Mouse (Mus musculus) A20 (cell line): ENCODE data around the gene Cd36.
"Not testable (repeated sequence)": the region's sequence is repeated elsewhere in the genome, so short reads cannot be mapped to it uniquely, and the experiment has no call there.

Experiments
- DNase-seq: peaks from one replicate; pipeline ENCODE4 v3.0.0-alpha.2; 2011; ENCODE audit warnings: low read depth, low spot score

The Cd36 gene

DNA sequence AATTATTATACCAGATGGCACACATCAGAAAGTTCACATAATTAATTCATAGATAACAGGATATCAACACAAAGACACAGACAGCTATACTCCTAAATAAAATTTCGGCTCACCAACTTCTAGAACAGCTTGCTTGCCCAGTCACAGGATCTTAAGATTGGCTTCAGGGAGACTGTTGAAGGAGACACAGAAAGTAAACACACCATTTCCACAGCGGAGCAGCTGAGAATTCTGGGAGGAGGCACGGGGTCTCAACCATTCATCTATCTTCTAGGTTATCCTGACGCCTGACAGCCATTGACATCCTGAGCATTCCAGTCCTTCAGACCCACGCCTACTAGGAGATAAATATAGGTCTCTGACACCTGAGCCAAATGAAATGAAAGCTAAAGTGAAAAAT lies at the start of gene Cd36:
Gene Cd36, minus strand, starts transcription at position 204 of the 400 bp plus-strand sequence.
- DNase-seq, result no peak

DNA sequence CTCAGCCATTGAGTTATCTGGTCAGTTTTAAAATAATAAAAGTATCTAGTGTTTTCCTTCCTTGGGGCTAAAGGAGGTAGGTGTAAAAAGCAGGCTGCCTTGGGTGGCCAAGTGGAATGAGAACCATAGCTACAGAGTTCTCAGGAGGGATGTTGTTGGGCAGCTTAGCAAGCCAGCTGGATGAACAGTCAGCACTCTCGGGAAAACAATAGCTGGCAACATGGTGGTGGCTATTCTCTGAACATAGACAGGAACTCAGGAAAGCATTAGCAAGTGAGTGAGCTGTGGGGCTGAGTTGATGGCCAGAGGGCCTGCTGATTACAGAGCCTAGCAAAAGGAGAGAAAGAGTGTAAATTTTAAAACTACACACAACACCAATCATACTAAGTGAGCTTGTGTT lies 45.9 kb upstream of the Cd36 start:
- no peak for DNase-seq

DNA sequence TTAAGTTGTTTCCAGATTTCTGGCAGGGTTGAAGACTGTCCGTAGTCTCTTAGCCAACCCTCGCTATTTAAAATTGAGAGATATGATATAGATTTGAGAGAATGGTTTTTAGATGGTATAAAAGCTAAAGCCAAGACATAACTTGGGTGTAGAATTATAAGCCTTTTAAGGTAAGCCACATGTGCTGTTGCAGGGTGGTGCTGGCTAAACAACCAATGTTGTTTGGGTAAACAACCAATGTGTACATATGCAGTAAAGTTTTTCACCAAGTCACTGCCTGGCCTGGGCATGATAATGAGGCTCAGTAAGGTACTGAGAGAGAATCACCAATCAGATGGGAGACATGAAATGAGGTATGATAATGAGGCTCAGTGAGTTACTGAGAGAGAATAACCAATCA lies 43.0 kb upstream of the Cd36 start:
- DNase-seq, result not testable (repeated sequence)

DNA sequence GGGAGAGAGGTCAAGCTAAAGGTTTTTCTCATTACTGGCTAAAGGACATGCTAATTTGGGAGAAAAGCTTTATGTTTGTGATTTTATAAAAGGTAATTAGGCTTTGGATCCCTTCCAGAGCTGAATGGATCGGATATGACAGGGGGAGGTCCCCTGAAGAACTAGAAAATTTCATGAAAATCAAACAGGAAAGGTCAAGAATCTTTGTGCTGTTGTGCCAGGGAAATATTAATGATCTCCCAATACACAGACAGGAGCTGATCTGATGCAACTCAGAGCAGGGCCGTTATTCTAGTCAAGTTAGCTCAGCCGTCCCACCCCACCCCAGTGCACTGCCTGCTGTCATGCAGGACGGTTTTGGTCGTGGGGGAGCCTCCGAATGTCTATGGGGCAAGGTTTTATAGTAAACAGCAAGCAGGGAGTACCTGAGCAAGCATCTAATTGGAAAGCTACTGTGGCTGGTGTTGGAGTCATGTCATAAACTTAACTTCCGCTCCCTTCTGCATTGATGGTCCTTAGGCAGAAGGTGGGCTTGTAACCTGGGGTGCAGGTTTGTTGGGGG lies 40.5 kb upstream of the Cd36 start:
- no peak for DNase-seq

DNA sequence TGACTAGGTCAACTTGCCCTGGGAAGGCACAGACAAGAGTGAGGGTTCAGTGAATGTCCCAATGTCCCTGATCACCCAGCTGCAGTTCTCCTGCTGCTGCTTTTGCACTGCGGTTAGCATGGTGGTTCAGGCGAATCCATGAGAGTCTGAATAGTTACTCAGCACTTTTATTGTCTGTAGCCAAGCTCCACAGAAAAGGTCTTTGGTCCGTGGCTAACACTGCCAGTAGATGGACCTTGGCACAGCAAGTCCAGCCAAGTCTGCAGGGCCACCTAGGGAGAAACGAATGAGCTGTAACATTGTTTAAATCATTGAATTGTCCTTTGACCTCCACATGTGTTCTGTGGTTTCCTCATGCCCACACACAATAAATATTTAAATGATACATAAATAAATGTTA lies 39.9 kb upstream of the Cd36 start:
- no peak for DNase-seq

DNA sequence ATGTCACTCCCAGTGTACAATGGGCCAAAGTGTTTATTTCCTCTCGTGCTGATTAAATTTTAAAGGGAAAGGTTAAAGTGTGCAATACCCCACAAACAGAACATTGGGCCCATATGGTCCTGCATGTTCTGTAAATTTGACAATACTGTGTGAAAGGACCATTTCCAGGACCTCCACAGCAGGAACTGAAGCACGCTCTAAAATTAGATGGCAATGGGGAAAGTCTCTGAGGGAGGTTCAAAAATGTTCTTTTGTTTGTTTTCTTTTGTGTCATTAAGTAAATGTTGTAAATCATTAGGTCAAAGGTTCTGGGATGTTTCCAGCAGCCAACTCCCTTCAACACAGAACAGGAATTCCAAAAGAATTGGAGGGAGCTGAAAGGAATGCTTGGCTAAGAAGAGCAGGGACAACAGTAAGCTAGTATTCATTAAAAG lies 35.5 kb upstream of the Cd36 start:
- no peak for DNase-seq

DNA sequence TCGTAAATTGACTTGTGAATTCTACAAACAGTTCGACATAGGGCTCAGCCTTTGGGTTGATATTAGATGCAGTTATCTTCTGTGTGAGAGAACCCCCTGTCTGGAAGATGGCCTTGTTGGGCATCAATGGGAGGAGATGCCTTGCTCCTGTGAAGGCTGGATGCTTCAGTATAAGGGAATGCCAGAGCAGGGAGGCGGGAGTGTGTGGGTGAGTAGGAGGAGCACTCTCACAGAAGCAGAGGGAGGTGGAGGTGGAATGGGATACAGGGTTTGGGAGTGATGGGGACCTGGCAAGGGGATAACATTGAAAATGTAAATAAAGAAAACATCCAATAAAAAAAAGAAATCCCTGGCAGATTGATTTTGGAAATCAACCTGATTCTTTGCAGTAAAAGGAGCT lies 35.0 kb upstream of the Cd36 start:
- DNase-seq, result no peak

DNA sequence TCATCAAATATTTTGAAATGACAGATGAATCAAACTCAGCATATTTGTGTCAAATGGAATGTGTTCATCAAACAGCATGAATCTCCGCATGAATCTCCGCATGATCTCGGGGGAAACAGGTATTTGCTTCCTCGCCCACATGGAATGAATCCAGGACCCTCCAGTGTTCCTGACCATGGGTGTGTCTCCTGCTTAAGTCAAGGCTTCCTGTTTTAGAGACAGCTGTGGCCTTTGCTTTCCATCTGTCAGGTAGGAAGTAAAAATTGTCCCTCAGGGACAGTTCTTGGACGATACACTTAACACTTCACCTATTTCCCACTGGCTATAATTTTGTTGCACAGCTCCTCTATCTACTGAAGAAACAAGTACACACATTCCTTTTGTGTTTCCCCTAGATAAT lies 30.4 kb upstream of the Cd36 start:
- DNase-seq, result no peak

DNA sequence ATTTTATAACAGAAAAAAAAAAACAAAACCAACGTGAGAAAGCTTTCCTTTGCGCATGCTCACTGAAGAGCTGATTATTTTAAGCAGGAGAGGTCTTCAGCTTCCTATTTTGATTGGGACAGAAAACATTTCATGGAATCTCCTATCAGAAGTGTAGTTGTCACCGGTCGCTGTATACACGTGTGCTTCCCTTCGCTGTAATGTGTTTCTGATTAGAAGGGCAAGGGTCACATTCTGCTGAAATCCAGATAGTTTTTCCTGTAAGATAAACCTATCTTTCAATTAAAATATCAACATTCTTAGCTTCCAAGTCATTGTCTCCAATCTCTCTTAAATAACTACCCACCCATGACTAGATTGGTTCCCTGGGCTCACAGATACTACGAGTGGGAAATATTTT lies 16.2 kb upstream of the Cd36 start:
- no peak for DNase-seq

DNA sequence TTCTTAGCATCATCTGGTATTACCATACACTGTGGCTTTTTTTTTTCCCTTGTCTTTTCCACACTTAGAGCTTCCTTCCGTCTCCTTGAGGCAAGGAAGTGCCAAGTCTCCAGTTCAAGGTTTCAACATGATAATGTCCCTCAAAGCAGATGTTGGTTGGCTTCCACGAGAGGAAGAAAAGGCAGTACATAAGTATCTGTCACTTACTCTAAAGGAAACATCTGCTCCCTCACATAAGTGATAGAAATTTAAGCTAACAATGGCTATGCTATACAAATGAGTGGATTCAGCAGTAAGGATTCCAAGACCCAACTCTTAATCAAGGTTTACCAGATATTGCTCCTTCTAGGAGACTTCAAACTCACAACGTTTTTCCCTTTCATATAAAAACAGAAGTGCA lies 10.3 kb upstream of the Cd36 start:
- DNase-seq, result no peak

DNA sequence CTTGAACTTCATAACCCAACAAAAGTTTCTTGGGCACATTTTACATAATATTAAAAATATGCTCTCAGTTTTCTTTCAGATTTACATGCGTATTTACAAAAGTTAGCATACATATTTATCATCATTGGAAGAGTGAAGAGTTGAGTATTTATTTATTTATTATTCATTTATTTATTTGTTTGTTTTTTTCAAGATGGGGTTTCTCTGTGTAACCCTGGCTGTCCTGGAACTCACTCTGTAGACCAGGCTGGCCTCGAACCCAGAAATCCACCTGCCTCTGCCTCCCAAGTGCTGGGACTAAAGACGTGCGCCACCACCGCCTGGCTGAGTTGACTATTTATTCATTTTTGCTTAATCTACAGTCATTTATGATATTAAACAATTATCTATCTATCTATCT lies 9.0 kb upstream of the Cd36 start:
- not testable (repeated sequence) for DNase-seq

DNA sequence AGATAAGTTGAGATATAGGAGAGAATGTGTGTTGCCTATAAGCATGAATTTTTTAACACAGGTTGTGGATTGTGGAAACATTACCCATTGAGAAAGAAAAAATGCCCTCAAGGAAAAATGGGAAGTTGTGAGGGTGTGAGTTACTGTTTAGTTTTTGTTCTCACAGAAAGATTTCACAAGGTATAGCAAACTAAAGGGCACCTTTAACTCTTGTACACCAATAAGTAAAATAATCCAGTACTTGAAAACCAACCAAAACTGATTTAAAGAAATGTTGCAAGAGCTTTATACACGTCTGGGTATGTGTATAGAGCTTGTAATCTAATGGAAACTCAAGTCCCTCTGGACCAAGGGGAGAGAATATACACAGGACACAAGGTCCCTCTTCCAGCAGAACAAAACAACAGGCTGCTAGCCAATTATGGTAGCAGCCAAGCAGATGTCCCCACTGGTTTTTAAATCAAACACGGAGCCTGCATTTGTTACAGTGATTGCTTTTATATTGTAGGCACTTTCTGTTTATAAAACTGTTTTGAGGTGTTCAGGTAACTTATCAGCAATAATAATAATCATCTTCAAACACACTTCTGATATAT lies 5.1 kb upstream of the Cd36 start:
- no peak for DNase-seq

DNA sequence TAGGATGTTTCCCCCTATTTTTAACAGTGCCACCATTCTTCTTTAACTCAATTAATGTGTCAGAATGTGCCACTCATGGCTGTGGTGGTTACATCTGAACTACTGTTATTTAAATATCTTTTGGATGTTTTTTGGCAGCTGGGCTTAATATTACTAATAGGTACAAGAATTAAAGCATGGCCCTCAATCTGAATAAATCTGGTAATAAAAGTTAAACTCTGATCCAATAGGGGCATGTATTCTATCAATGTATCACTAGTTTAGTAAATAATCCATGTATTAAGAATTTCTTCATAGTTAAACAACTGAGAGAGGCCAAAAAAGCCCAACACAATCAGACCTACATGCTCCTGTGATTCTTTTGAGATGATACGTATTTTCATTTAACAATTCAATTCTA lies 690 bp upstream of the Cd36 start:
- DNase-seq, result no peak

DNA sequence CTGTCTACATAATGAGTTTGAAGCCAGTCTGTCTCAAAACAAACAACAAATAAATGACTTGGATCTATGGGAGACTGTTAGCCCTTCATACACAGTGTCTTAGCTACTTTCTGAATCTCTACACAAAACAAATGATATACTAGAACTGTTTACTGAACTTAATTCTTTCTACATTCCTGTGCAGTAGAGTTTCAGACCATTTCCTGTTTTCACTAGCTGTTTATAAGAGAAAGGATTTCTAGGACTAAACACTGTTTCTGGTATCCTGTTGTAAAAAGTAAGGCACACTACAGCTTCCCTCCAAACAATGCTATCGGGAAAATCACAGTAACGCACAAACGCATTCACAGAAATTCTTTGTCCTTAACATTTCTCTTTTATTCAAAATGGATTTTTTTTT lies 2.2 kb downstream of the Cd36 start:
- no peak for DNase-seq

DNA sequence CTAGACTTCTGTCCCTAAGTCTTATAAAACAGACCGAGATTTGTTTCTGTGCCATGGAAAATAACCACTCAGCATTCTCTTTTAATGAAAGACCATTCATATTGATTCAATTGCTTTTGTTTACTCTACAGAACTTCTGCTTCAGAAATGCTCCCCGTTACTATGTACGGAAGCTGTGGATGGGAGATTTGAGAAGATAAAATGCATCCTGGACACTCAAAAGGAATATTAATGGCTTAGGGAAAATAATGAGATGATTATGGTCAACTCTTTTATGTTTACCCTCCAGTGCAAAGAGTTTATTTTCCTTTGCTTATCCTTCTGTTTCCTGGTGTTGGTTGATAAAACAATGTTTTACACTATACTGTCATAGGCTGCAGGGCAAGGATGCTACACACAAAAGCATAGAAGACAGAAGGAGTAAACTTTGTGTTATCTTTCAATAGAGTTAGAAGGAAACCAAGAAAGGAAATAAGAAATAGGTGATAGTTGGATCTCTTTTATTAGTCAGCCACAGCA lies 5.2 kb downstream of the Cd36 start:
- DNase-seq, result no peak

DNA sequence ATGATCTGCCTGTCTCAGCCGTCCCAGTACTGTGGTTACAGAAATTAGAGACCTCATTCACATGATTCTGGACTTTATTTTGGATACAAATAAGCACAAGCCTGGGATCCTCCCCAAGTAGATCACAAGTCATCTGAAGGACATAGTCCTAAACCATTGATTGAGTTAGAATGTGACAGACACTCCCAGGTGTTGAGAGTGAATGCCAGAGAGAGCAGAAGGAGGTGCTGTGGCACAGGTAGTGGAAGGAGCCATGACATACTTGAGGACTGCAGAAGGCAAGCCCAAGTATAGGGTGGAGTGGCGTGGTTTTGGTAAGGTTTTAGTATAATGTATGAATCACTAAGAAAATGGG lies 7.1 kb downstream of the Cd36 start:
- DNase-seq, result no peak

DNA sequence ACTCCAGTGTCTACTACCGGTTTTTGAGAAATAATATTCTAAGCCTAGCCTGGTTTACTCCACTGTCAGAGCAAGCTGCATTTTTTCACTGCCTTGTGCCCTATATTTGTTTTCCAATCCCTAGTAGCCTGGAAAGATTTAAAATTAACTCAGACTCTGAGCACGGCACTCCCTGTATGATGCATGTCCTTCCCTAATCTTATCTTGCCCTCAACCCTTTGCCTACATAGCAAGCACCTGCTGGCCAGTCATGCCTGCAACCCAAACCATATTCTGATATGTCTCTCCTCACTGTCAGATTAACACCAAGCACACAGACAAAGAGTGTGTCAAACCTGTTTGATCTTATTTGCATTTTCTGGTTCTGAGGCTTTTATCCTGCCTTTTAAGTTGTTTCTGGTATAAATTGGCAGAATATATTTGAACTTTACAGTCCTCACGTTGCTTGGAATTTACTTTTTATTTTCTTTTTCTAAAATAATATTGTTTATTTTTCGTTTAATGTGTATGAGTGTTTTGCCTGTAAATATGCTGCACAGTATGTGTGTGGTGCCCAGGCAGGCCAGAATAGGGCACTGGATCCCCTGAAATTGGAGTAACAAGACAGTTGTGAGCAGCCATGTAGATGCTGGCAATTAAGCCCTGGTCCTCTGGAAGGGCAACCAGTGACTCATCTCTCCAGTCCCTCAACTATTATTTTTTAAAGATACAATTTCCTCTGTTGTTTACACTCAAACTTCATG lies 7.6 kb downstream of the Cd36 start:
- DNase-seq, result no peak

DNA sequence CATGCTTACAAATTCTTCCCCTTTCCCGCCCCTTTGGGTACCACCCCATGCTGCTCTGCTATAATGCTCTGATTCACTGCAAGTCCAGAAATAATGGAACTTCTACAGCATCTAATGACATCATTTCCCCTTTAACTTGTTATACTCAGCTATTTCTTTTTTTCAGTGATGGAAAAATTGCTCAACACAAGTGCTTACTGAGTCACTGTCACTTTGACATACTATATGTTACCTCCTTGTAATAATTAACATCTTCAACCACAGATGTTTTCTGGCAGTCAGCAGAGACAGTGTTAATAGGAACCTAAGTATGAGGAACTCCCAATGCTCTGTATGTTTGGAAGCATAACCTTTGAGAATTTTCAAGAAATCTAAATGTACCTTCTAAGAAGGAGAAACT lies 8.7 kb downstream of the Cd36 start:
- DNase-seq, result no peak

DNA sequence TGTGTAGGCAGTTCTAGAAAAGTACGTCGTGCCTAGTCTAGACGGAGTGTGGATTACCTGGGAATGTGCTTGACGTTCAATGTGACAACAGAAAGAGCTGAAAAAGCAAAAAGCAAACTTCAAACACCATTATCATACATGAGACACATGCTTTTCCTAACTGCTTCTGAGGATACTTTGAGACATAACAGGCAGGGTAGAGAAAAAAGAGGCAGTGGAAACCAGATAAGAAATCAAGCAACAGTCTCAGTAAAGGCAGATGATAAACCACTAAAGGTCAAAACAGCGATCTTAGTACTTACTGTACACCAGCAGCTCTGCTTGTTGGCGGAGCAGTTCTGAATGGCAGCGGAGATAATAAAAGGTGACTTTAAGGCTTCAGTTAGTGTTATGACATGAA lies 11.6 kb downstream of the Cd36 start:
- DNase-seq, result no peak

DNA sequence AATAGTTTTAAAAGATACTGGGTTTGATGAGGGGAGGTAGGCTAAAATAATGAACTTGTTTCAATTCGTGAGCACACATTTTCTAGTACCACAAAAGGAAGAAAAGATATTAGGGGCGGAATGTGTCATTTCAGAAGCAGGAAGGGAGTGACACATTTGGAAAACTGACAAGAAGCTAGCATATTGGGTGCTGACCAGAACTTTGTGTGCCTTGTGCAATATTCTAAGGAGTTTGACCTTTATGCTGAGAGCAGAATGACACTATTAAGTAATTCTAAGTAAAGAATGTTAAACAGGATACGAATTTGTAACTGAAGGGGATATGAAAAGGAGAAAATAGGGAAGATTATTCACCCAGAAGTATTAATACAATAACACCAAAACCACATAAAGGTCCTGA lies 12.0 kb downstream of the Cd36 start:
- DNase-seq, result no peak

DNA sequence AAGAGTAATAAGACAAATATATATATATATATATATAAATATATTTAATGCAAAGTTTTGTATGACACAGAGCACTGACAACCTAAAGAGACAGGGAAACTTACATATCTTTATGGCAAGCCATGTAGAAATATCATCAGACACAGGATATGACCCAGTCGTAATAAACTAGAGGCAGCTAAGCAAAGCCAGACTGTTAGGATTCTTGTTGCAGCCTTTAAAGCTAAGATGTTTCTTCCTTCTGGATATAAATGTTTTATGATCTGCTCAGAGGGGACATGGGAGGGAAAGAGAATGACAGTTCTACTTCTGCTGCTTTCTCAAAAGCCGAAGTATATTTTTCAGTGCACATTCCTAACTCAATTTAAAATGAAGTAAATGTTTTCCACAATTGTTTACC lies 14.3 kb downstream of the Cd36 start:
- DNase-seq, result no peak

DNA sequence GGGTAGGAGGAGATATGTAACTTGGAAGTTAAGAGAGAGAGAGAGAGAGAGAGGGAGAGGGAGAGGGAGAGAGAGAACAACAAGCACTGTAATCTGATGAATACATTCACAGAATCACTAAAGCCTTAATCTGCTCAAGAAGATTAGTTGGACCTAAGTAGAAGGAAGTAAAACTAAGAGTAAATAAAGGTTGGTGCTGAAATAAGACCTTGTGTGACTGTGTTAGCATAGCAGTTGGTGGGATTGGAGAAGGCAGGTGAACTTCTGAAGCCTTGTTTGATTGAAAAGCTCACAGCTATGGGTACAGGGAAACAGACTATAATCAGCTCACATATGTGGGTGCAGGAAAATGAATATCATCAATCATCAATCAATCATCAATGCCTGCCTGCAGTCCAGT lies 23.2 kb downstream of the Cd36 start:
- peak; percentile 21 for DNase-seq

DNA sequence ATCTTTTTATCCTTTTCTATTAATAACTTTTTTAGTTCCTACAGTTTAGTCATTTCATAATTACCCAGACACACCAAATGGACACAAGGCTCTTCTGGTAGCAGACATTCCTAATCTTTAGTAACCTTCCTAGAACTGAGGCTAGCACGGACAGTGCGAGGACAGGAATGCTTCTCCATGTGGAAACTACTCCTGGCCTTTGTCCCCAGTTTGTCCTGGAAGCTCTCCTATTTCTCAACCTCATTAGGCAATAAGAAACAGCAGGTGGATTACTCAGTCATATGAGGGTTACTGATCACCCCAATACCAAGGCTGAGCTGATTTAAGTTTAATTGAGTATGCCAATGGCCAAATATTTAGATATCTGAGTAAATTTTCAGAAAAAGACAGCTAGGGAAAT lies 25.5 kb downstream of the Cd36 start:
- no peak for DNase-seq
